Mouse (Mus musculus): Measurements from ENCODE around the gene Amz2.

DNA sequence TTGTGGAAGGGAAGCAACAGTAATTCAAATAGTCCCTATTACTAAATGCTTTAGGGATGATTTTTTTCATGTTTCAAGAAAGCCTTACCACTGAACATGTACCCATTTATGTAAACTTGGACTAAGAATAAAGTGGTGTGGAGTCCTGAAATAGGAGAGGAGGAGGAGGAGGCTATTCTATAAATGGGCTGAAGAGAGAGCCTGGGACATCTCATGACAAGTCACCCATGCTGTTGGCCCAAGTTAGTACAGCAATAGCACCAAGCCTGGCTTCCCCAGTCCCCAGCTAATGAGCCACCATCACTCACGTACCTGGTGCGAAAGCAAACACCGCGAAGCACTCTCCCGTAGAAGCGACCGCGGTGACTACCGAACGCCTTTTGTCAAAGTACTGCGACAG, 32.4 kb downstream of the Amz2 start:
- no peak for TF ChIP-seq GATA1 (IDR thresholded peaks at IDR 0.05; ENCODE audit: low read length)
- TF ChIP-seq TAL1 (IDR thresholded peaks at IDR 0.05; ENCODE audit: low read length): no peak

All from erythroblast, embryonic 14.5 days (primary cell).